Mouse (Mus musculus): Measurements from ENCODE around the gene Angptl6.

GRCm38 (mm10) chr9:20887704-20888385, 8.3 kb upstream of the Angptl6 start, which contains the start of gene Ppan:
- TF ChIP-seq CTCF (IDR thresholded peaks at IDR 0.05; ENCODE audit: extremely low read depth, insufficient read depth, low read length) (no peak), POLR2A (IDR thresholded peaks at IDR 0.05; ENCODE audit: extremely low read depth, insufficient read depth, low read length) (peak; percentile 84)
